Mouse (Mus musculus) liver, embryonic 11.5 days (tissue): Measurements from ENCODE around the gene Zfp341. TPM values are rescaled to one million over a fixed set of nuclear protein-coding genes. Genes with fewer than 3 reads are reported as not detected.

Source experiments
- ATAC-seq: fragments of 200-750 bp; cut with Nextera tagmentation; replicated peaks from 2 replicates; pipeline ENCODE4 v1.8.0; 2017; ENCODE audit warnings: moderate number of reproducible peaks, mild to moderate bottlenecking, moderate TSS enrichment, moderate library complexity; ENCODE audit not compliant: low FRiP score
- DNase-seq: peaks from one replicate; pipeline ENCODE4 v3.0.0-alpha.2; 2017; ENCODE audit warnings: low spot score
- H3K27ac ChIP-seq: fragments of 300-500 bp; sonication (generic); 2 replicates; pipeline ENCODE4 v1.5.1; 2014; ENCODE audit warnings: mild to moderate bottlenecking, low read depth, low read length, control low read depth
- H3K27me3 ChIP-seq: fragments of 300-500 bp; sonication (generic); replicated peaks from 2 replicates; pipeline ENCODE4 v1.6.1; 2014; ENCODE audit warnings: low read length, mixed read lengths; ENCODE audit not compliant: control insufficient read depth, insufficient read depth
- H3K36me3 ChIP-seq: fragments of 300-500 bp; sonication (generic); 2 replicates; pipeline ENCODE4 v1.6.1; 2014; ENCODE audit warnings: mild to moderate bottlenecking, low read length, moderate library complexity, mixed read lengths; ENCODE audit not compliant: control insufficient read depth, insufficient read depth
- H3K4me1 ChIP-seq: fragments of 300-500 bp; sonication (generic); replicated peaks from 2 replicates; pipeline ENCODE4 v1.6.1; 2014; ENCODE audit warnings: low read length, mixed read lengths; ENCODE audit not compliant: control insufficient read depth, insufficient read depth
- H3K4me2 ChIP-seq: fragments of 300-500 bp; sonication (generic); 2 replicates; pipeline ENCODE4 v1.6.1; 2014; ENCODE audit warnings: mild to moderate bottlenecking, control low read depth, moderate library complexity
- H3K4me3 ChIP-seq: fragments of 300-500 bp; sonication (generic); 2 replicates; pipeline ENCODE4 v1.5.1; 2014; ENCODE audit warnings: low read depth, low read length, control low read depth
- H3K9ac ChIP-seq: fragments of 300-500 bp; sonication (generic); 2 replicates; pipeline ENCODE4 v1.6.1; 2014; ENCODE audit warnings: low read depth, low read length, control low read depth
- H3K9me3 ChIP-seq: fragments of 300-500 bp; sonication (generic); 2 replicates; pipeline ENCODE4 v1.6.1; 2016; ENCODE audit warnings: low read length, inconsistent platforms, mixed read lengths; ENCODE audit not compliant: control insufficient read depth
- whole genome bisulfite sequencing: fragments of 180-500 bp; shearing (Covaris S2); extraction: QIAGEN DNeasy Blood & Tissue Kit; methylation state at CpG from one replicate; pipeline ENCODE4 v1.1.7; 2014; 5-methylcytosine and 5-hydroxymethylcytosine counted together
- polyA plus RNA-seq: library from polyadenylated mRNA; unstranded; fragments of >200 nt; fragmentation: Nextera tagmentation; extraction: Ambion mirVana; gene quantifications from 2 replicates; pipeline ENCODE4 v1.2.1, GENCODE M21; 2014

Gene Zfp341
- polyA plus RNA-seq, 1 experiment from 2014 or later, result 1.3 TPM

DNA sequence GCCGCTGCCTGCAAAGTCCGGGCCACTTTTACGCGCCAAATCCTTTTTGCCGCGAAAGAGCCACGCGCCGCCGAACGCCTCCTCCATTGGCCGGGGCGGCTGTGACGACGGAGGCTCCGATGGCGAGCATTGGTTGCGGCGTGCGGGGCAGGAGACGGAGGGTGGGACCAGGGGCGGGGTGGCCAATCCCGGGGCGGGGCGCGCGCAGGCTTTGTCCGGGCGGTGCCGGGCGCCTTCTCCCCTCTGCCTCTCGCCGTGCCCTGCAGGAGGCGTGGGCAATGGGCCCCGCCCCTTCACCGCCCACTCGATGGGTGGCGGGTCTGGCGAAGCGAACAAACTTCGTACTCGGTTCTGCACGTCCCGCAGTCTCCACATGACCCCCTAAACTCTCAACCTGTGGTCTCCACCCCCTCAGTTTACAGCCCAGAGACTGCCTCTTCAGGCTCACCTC lies 43.2 kb upstream of the Zfp341 start, which contains the start of gene E2f1:
E2f1 (minus strand) TSS at position 57 of the 451 bp plus-strand sequence.
- peaks cover 38% of the 10 kb centered on the region for H3K4me1 ChIP-seq
- H3K36me3 ChIP-seq, result 0 out of 2 replicates have a peak, but pooled peaks cover 2% of the 10 kb centered on the region
- H3K27me3 ChIP-seq, result no peaks in the 10 kb centered on the region
- peak within 1 kb of the TSS; percentile 88 for H3K4me3 ChIP-seq
- under 1% methylated on average over 43 of the region's 44 CpGs for WGBS
- no peaks in the 10 kb centered on the region for H3K9me3 ChIP-seq
- H3K27ac ChIP-seq, result peak within 1 kb of the TSS; percentile 95
- peak within 1 kb of the TSS; percentile 91 for H3K9ac ChIP-seq
- peak within 1 kb of the TSS; percentile 86 for H3K4me2 ChIP-seq
- DNase-seq (peak; percentile 99), ATAC-seq (peak; percentile 95)

DNA sequence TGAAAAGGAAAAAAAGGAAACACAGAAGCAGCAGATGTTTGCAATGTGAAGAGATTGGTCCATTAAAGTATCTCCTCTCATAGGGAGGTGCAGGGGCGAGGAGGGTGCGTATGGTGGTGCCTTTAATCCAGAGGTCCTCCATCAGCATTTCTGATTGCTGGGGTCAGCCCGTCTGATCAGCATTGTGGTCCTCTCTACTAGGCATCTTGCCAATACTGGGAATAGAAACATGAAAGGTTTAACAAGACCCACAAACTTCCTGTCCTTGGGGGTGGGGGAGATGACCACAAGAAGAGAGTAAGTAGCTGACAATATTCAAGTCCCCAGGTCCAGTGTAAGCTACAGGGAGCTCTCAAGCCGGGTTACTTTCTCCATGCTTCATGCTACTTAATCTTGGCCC lies 42.4 kb upstream of the Zfp341 start:
- H3K4me3 ChIP-seq, result peak overlapping the region; percentile 88; the same call in 1 of the 2 replicates
- H3K4me1 ChIP-seq, result peaks cover 35% of the 10 kb centered on the region
- peak overlapping the region; percentile 69; the same call in 1 of the 2 replicates for H3K9ac ChIP-seq
- ATAC-seq (no peak), DNase-seq (no peak)
- 53% methylated on average over 4 of the region's 4 CpGs for WGBS
- no peaks in the 10 kb centered on the region for H3K27me3 ChIP-seq
- H3K9me3 ChIP-seq, result no peaks in the 10 kb centered on the region
- H3K27ac ChIP-seq, result peak overlapping the region; percentile 57; the same call in 1 of the 2 replicates
- H3K4me2 ChIP-seq, result peak overlapping the region; percentile 86
- H3K36me3 ChIP-seq, result no peaks in the 10 kb centered on the region

DNA sequence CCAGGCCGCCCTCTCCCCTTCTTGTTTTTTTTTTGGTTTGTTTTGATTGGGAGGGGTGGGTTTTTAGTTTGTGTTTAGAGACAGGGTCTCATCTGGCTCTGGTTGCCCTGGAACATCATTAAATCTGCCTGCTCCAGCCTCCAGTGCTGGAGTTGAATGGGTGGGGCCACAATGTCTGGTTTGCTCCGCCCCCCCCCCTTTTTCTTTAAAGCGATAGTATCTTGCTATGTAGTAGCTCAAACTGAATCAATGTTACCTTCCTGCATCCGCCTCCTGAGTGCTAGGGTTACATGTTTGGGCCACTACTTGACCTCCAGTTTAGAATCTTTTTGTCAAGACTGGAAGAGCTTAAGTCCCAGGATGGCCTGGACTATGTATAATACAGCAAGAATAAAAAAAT lies 41.8 kb upstream of the Zfp341 start:
- no peaks in the 10 kb centered on the region for H3K27me3 ChIP-seq
- 70% methylated on average over 4 of the region's 4 CpGs for WGBS
- no peak overlapping the region for H3K4me3 ChIP-seq
- H3K36me3 ChIP-seq, result no peaks in the 10 kb centered on the region
- DNase-seq (no peak), ATAC-seq (no peak)
- no peak overlapping the region; the same call in 1 of the 2 replicates for H3K4me2 ChIP-seq
- H3K4me1 ChIP-seq, result peaks cover 31% of the 10 kb centered on the region
- no peak overlapping the region for H3K27ac ChIP-seq
- no peaks in the 10 kb centered on the region for H3K9me3 ChIP-seq
- no peak overlapping the region for H3K9ac ChIP-seq

DNA sequence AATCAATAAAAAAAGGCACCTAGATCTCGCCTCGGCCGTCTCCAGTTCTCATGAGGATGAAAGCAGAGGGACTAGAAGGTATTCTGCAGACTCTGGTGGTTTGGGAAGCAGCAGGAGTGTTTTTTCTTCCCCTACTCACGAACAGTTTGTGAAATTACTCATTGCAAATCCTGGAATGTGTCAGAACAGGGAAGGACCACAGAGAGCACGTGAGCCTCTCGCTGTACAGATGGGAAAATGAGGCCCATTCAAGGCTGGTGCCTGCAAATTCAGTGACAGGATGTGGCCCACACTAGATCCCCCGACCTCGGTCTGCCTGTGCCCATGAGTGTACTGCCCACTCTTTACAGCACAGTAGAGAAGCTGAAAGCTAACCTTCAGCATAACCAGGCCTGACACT lies 41.1 kb upstream of the Zfp341 start:
- no peak overlapping the region for H3K4me2 ChIP-seq
- no peak for ATAC-seq
- 79% methylated on average over 8 of the region's 8 CpGs for WGBS
- H3K9me3 ChIP-seq, result no peaks in the 10 kb centered on the region
- H3K4me3 ChIP-seq, result no peak overlapping the region
- DNase-seq, result no peak
- no peak overlapping the region for H3K9ac ChIP-seq
- H3K27me3 ChIP-seq, result no peaks in the 10 kb centered on the region
- H3K27ac ChIP-seq, result no peak overlapping the region
- peaks cover 26% of the 10 kb centered on the region for H3K4me1 ChIP-seq
- no peaks in the 10 kb centered on the region for H3K36me3 ChIP-seq

DNA sequence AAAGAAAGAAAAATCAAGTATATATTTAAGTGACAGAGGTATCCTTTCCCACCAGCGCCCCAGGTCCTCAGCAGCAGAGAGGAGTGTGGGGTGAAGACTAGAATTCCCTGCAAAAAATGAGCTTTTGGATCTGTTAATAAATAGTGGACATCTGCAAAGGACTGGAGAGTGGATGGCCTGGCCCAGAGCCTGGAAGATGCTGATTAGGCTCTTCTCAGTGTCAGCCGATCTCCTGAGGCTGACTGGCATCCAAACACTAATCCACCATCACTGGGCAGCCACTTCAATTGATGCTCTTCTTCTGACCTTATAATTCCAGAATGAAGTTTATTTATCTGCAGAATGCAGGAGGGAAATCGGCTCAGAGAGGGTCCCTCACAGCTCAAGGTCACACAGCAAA lies 40.1 kb upstream of the Zfp341 start:
- Histone ChIP-seq H3K4me3 (no peak overlapping the region), H3K36me3 (no peaks in the 10 kb centered on the region), H3K4me2 (no peak overlapping the region), H3K27ac (no peak overlapping the region), H3K9me3 (no peaks in the 10 kb centered on the region), H3K27me3 (no peaks in the 10 kb centered on the region), H3K9ac (no peak overlapping the region), H3K4me1 (peaks cover 22% of the 10 kb centered on the region)
- DNase-seq, result no peak
- no peak for ATAC-seq
- 78% methylated on average over 3 of the region's 3 CpGs for WGBS

DNA sequence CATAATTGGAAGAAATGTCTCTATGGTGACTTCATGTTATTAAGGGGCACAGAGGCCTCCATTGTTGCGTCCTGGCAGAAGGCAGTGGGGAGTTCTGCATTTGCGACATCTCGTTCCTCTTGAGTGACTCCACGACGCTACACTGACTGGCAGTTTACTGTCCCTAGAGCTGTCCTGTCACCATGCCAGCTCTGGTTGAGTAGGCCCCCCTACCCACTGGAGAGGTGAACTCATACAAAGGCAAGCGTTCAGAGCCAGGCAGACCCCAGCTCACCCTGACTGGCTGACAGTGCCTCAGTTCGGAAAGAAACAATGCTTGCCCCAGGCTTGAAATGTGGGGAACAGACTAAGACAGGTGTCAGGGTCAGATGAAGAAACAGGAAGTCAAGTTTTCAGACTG lies 38.8 kb upstream of the Zfp341 start:
- Histone ChIP-seq H3K4me2 (no peak overlapping the region), H3K27me3 (no peaks in the 10 kb centered on the region), H3K4me1 (peaks cover 14% of the 10 kb centered on the region), H3K27ac (no peak overlapping the region), H3K9ac (no peak overlapping the region), H3K9me3 (no peaks in the 10 kb centered on the region), H3K36me3 (no peaks in the 10 kb centered on the region), H3K4me3 (no peak overlapping the region)
- no peak for ATAC-seq
- 65% methylated on average over 7 of the region's 7 CpGs for WGBS
- no peak for DNase-seq

DNA sequence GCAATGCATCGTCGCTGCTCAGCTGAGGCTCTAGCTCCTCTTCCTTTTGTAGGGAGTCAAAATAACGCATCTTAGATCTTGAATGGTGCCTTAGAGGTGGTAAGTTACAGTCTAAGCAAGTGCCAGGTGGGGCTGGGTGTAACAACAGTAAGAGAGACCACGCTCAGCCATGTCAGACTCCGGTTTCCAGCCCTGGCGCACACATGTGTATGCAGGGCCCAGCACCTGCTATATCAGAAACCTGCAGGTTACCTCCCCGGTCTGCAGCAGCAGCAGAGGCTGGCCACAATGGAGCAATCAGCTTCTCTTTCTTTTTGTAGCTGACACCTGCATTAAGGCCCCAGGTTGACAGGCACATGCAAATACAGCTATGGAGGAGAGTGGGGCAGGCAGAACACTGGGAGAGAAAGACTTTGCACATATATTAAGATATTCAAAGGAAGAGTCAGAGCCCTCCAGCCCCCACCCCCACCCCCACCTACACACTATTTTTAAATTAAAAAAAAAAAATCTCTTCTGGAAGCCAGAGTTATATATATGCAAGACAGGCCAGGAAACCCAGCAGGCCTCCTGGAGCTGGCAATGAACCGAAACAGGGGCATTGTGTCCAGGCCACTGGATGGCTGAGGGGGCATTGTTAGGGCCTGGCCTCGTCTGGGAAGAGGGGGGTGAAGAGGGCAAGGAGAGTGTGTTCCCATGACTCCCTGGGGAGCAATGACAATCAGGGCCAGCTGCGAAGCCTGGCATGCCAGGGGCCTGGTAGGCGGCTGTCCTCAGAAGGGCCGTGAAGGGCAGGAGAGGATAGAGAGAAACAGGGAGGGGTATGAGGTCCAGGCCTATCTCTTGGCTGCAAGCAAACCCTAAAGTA lies 36.0 kb upstream of the Zfp341 start:
- DNase-seq (no peak), ATAC-seq (no peak)
- no peaks in the 10 kb centered on the region for H3K4me1 ChIP-seq
- H3K9me3 ChIP-seq, result no peaks in the 10 kb centered on the region
- H3K36me3 ChIP-seq, result no peaks in the 10 kb centered on the region
- no peak overlapping the region for H3K4me2 ChIP-seq
- no peak overlapping the region for H3K27ac ChIP-seq
- H3K4me3 ChIP-seq, result no peak overlapping the region
- no peaks in the 10 kb centered on the region for H3K27me3 ChIP-seq
- 67% methylated on average over 12 of the region's 12 CpGs for WGBS
- no peak overlapping the region for H3K9ac ChIP-seq

DNA sequence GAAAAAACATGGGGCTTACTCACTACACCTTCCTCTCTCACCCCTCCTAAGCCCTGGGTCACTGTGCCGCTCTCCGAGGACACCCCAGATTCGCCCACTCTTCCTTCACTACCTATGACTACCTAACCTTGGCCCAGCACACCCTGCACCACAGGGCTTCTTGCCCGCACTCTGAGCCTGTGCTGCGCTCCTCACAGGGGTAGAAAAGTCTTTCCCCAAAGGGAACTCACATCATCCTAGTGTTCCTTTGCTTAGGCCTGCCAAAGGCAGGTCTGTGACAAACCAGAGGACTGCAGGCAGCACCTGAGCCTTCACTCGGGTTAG lies 35.4 kb upstream of the Zfp341 start:
- Histone ChIP-seq H3K36me3 (no peaks in the 10 kb centered on the region), H3K27ac (no peak overlapping the region), H3K27me3 (no peaks in the 10 kb centered on the region), H3K9me3 (no peaks in the 10 kb centered on the region), H3K4me1 (0 out of 2 replicates have a peak, but pooled peaks cover under 1% of the 10 kb centered on the region), H3K9ac (no peak overlapping the region), H3K4me3 (no peak overlapping the region), H3K4me2 (no peak overlapping the region)
- ATAC-seq (no peak), DNase-seq (no peak)
- 91% methylated on average over 6 of the region's 6 CpGs for WGBS

DNA sequence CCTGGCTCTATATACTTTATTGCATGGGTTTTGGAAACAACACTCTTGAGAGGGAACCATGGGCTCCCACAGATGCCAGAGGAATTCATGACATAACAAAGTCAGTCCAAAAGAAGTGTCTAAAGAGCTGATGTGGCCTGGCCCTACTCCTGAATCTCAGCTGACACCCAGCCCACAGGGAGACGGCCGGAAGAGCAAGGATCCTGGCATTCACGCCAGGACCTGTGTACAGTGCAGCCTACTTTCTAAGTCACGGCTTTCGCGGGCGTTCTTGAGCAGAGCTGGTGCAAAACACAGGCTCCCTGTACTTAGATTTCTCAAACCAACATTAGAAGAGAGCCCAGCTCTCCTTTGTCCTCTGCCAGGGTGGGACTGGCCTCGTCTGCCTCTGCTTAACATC lies 32.5 kb upstream of the Zfp341 start:
- ATAC-seq, result no peak
- Histone ChIP-seq H3K4me1 (peaks cover 19% of the 10 kb centered on the region), H3K4me2 (no peak overlapping the region), H3K27ac (no peak overlapping the region), H3K9me3 (no peaks in the 10 kb centered on the region), H3K27me3 (no peaks in the 10 kb centered on the region), H3K4me3 (no peak overlapping the region), H3K9ac (no peak overlapping the region), H3K36me3 (no peaks in the 10 kb centered on the region)
- DNase-seq, result no peak
- WGBS, result 84% methylated on average over 8 of the region's 8 CpGs
